7 mouse cellular contexts compared by ENCODE assay signal in the genomic region with DNA sequence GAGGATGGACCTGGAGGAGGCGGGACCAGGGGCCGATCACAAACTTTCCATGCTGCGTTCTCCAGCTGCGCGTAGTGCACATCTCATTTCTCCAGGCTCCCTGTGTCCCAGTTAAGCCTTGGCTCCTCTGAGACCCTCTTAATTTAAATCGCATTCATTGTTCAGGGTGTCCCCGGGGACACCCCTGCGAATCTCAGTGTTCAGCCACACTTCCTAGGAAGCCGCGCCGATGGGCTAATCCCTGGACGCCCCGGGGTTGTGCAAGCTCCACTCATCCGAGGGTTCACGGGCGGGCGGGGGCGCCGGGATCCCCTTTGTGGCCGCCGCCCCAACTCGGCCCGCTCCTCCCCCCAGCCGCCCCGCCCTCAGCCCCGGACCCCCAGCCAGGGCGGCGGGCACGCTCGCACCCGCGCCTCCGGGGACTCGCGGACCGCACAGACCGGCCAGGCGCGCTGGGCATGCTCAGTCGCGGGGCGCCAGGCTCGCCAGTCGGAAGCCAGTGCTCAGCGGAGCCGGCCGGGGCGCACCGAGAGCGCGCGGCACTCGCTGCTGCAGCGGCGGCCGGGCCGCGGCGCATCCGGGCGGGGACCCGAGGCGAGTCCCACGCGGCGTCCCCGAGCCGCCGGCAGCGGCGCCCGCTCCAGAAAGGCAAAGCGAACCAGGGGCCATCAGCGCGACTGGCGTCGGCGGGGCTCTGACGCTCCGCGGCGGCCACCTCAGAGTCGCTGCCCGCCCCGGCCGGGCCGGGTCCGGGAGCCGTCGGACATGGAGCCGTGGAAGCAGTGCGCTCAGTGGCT. TPM values are rescaled to one million over a fixed set of nuclear protein-coding genes. Genes with fewer than 3 reads are reported as not detected.
DNase-seq lines count a peak whose midpoint lies in the region; ATAC-seq lines count a peak whose summit lies in the region.

A gene (plus strand): TSS at position 380 of the 797 bp plus-strand sequence.

- H3K4me1 ChIP-seq in embryonic facial prominence, embryonic 12.5 days = no peaks in the 10 kb centered on the region
- no peaks in the 10 kb centered on the region for H3K4me1 ChIP-seq in liver, embryonic 11.5 days (replicated peaks; ENCODE audit: control insufficient read depth, insufficient read depth, low read length)

- peak within 1 kb of the TSS; percentile 70 for H3K4me3 ChIP-seq in embryonic facial prominence, embryonic 12.5 days
- H3K4me3 ChIP-seq in liver, embryonic 11.5 days (ENCODE audit: low read depth, low read length) = peak within 1 kb of the TSS; percentile 72

- peak; percentile 38 for DNase-seq in adrenal gland, adult 8-10 months
- peak; percentile 65 to 70 for DNase-seq in heart, adult 9 months (ENCODE audit: low spot score in 2 of 2)
- peak; percentile 27 for DNase-seq in kidney, adult 9 months
- peak; percentile 76 for DNase-seq in liver, embryonic 11.5 days (ENCODE audit: low spot score)
- peak; percentile 13 to 38 for DNase-seq in spleen, postnatal 14 days (ENCODE audit: low spot score in 2 of 2)

- H3K36me3 ChIP-seq in embryonic facial prominence, embryonic 12.5 days = no peaks in the 10 kb centered on the region
- no peaks in the 10 kb centered on the region for H3K36me3 ChIP-seq in liver, embryonic 11.5 days (ENCODE audit: control insufficient read depth, insufficient read depth, low read length)

- H3K9ac ChIP-seq in embryonic facial prominence, embryonic 12.5 days = peak within 1 kb of the TSS; percentile 62
- peak within 1 kb of the TSS; percentile 62 for H3K9ac ChIP-seq in liver, embryonic 11.5 days (ENCODE audit: low read depth, low read length)

- H3K27me3 ChIP-seq in embryonic facial prominence, embryonic 12.5 days = peaks cover 6% of the 10 kb centered on the region; the same call in 1 of the 2 replicates
- H3K27me3 ChIP-seq in liver, embryonic 11.5 days (replicated peaks; ENCODE audit: control insufficient read depth, insufficient read depth, low read length) = no peaks in the 10 kb centered on the region

- peak within 1 kb of the TSS; percentile 69 for H3K27ac ChIP-seq in embryonic facial prominence, embryonic 12.5 days
- H3K27ac ChIP-seq in liver, embryonic 11.5 days (ENCODE audit: low read depth, low read length) = peak within 1 kb of the TSS; percentile 54; the same call in 1 of the 2 replicates

- peak; percentile 82 for ATAC-seq in embryonic facial prominence, embryonic 12.5 days (ENCODE audit: insufficient number of reproducible peaks, insufficient read depth, low FRiP score, low TSS enrichment)
- peak; percentile 82 for ATAC-seq in liver, embryonic 11.5 days (replicated peaks; ENCODE audit: low FRiP score)
- ATAC-seq in monocyte, adult 5-6 weeks (replicated peaks; ENCODE audit: insufficient number of reproducible peaks, low FRiP score, low TSS enrichment, poor library complexity, severe bottlenecking) = peak; percentile 7; the same call in 1 of the 2 replicates

- under 1% methylated on average over 55 of the region's 92 CpGs for WGBS in embryonic facial prominence, embryonic 12.5 days
- under 1% methylated on average over 88 of the region's 92 CpGs for WGBS in liver, embryonic 11.5 days

- peak within 1 kb of the TSS; percentile 91 for H3K4me2 ChIP-seq in embryonic facial prominence, embryonic 12.5 days (replicated peaks)
- H3K4me2 ChIP-seq in liver, embryonic 11.5 days = peak within 1 kb of the TSS; percentile 94

- no peaks in the 10 kb centered on the region for H3K9me3 ChIP-seq in embryonic facial prominence, embryonic 12.5 days
- H3K9me3 ChIP-seq in liver, embryonic 11.5 days (ENCODE audit: control insufficient read depth, low read length) = no peaks in the 10 kb centered on the region

RNA-seq across cellular contexts. Expression of the gene that starts here (rescaled TPM):
- 1 to 10 TPM; 3.3 to 5.0 (median 4.1) TPM for total RNA-seq in adrenal gland, adult 8-10 months (2022)
- polyA plus RNA-seq in embryonic facial prominence, embryonic 12.5 days (2016; fragmentation: Nextera tagmentation; extraction: Ambion mirVana) = 7.9 and 8.7 TPM in 2 replicates
- polyA plus RNA-seq in liver, embryonic 11.5 days (2014; fragmentation: Nextera tagmentation; extraction: Ambion mirVana) = 5.8 and 7.0 TPM in 2 replicates
- 78.0 to 89.2 TPM (median 78.1 TPM) in 3 replicates for total RNA-seq in monocyte, adult 5-6 weeks (2017)

Comparison
In these comparisons a context has a peak if more than half of its experiments do, and no peak if none do; other contexts are left out.
1. Peak in every context shown above with its lines: DNase-seq, ATAC-seq, H3K4me3 ChIP-seq and H3K27ac ChIP-seq.
2. RNA of the gene that starts here (total RNA-seq): 78.0 to 89.2 TPM in monocyte, adult 5-6 weeks; 3.3 to 5.0 TPM in adrenal gland, adult 8-10 months; every median in the first group is over 10 times any median in the second.
3. DNase-seq: peak in every context shown above with its lines; median percentile 76 in liver, embryonic 11.5 days; 68 in heart, adult 9 months; 38 in adrenal gland, adult 8-10 months; 27 in kidney, adult 9 months; 26 in spleen, postnatal 14 days.
4. ATAC-seq: peak in every context shown above with its lines; median percentile 82 in embryonic facial prominence, embryonic 12.5 days; 82 in liver, embryonic 11.5 days; 7 in monocyte, adult 5-6 weeks.